In the genomic region with DNA sequence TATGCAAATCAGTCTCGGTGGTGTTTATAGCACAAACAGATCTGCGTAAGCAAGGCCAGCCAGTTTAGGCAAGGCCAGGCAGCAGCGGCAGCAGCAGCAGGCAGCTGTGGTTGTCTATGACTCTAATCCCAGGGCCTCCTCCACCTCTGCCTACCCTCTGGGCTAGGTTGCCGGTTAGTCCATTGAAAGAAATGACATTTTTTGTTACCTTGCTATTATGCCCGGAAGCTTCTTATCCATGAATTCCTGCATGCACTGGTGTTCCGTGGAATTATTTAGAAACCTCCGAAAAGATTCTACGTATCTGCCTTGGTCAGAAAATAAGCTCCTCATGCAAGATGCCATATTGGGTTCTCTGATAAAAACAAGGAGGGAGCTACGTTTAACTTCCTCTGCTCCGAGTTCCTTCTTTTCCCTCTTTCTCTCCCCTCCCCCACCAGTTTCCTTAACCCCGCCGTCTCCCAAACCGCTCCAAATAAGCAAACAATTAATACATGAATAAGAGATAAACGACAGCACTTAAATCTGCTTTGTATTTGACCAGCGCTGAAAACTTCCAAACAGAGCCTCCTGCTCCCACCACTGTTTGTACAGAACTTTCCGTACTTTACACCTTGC, we compare ENCODE assay signal across 8 mouse cellular contexts. TPM values are rescaled to one million over a fixed set of nuclear protein-coding genes. Genes with fewer than 3 reads are reported as not detected.
DNase-seq lines count a peak whose midpoint lies in the region; ATAC-seq and TF ChIP-seq lines count a peak whose summit lies in the region.

No protein-coding gene starts in this region.

- no peak for TF ChIP-seq CTCF in gastrocnemius, adult 2 months (IDR thresholded peaks at IDR 0.05)

- ATAC-seq in hindbrain, embryonic 14.5 days (ENCODE audit: low FRiP score): peak; percentile 95

- peak overlapping the region; percentile 58 for H3K9ac ChIP-seq in hindbrain, embryonic 14.5 days

- peak overlapping the region; percentile 72 for H3K4me3 ChIP-seq in gastrocnemius, adult 2 months
- H3K4me3 ChIP-seq in hindbrain, embryonic 14.5 days (replicated peaks; ENCODE audit: low read length): peak overlapping the region; percentile 43

- H3K36me3 ChIP-seq in hindbrain, embryonic 14.5 days (replicated peaks; ENCODE audit: control insufficient read depth, insufficient read depth): no peaks in the 10 kb centered on the region

- H3K27ac ChIP-seq in gastrocnemius, adult 2 months: peak overlapping the region; percentile 93
- H3K27ac ChIP-seq in hindbrain, embryonic 14.5 days: peak overlapping the region; percentile 66

- DNase-seq in MEL-GATA-1-ER (ENCODE audit: extremely low read depth, low read depth): peak; percentile 51
- peak; percentile 11 to 28 for DNase-seq in cerebellum, postnatal 25 days
- peak; percentile 83 for DNase-seq in gastrocnemius, adult 2 months
- DNase-seq in hindbrain, embryonic 14.5 days (ENCODE audit: low spot score): peak; percentile 65
- peak; percentile 42 to 44 for DNase-seq in layer of hippocampus, postnatal 25 days (ENCODE audit: extremely low spot score in 1 of 2, low spot score in 1 of 2)
- DNase-seq in lung, postnatal 10 days: peak; percentile 50
- DNase-seq in retina, adult 2 months (ENCODE audit: low read depth, low spot score): peak; percentile 15
- DNase-seq in spleen, postnatal 4 days (ENCODE audit: low spot score in 2 of 2): no peak

- 8% methylated on average over 16 of the region's 16 CpGs for WGBS in hindbrain, embryonic 14.5 days

- peak overlapping the region; percentile 65 for H3K4me2 ChIP-seq in hindbrain, embryonic 14.5 days (replicated peaks)

- H3K9me3 ChIP-seq in hindbrain, embryonic 14.5 days (ENCODE audit: control insufficient read depth, low read length): no peaks in the 10 kb centered on the region

- peaks cover 4% of the 10 kb centered on the region; the same call in 1 of the 2 replicates for H3K4me1 ChIP-seq in hindbrain, embryonic 14.5 days (replicated peaks; ENCODE audit: control insufficient read depth, insufficient read depth, low read length)

- no peaks in the 10 kb centered on the region for H3K27me3 ChIP-seq in hindbrain, embryonic 14.5 days (ENCODE audit: control insufficient read depth, insufficient read depth, low read length)

- intact Hi-C loops in gastrocnemius, adult 2 months (cut with DNase I): no loop called here

RNA-seq across cellular contexts. Expression of a gene that starts 0.6 kb away (rescaled TPM):
- 1 to 10 TPM; 5.1 to 6.7 TPM for total RNA-seq in gastrocnemius, adult 2 months (2021)
- polyA plus RNA-seq in hindbrain, embryonic 14.5 days (2014; fragmentation: Nextera tagmentation; extraction: Ambion mirVana): 12.4 and 13.9 TPM in 2 replicates
- total RNA-seq in layer of hippocampus, postnatal 25 days (2021): 10 to 100 TPM; 26.6 to 27.6 TPM

RNA-seq across cellular contexts. Expression of a gene that starts 47.8 kb away (rescaled TPM):
- not detected for total RNA-seq in gastrocnemius, adult 2 months (2021)
- not detected in 2 replicates for polyA plus RNA-seq in hindbrain, embryonic 14.5 days (2014; fragmentation: Nextera tagmentation; extraction: Ambion mirVana)
- total RNA-seq in layer of hippocampus, postnatal 25 days (2021): not detected

Comparison
In these comparisons a context has a peak if more than half of its experiments do, and no peak if none do; other contexts are left out.
1. DNase-seq: peak in MEL-GATA-1-ER (single experiment), cerebellum, postnatal 25 days (2 of 2), gastrocnemius, adult 2 months (single experiment), hindbrain, embryonic 14.5 days (single experiment), layer of hippocampus, postnatal 25 days (2 of 2), lung, postnatal 10 days (single experiment) and retina, adult 2 months (single experiment); none in spleen, postnatal 4 days (0 of 2).